In the genomic region with DNA sequence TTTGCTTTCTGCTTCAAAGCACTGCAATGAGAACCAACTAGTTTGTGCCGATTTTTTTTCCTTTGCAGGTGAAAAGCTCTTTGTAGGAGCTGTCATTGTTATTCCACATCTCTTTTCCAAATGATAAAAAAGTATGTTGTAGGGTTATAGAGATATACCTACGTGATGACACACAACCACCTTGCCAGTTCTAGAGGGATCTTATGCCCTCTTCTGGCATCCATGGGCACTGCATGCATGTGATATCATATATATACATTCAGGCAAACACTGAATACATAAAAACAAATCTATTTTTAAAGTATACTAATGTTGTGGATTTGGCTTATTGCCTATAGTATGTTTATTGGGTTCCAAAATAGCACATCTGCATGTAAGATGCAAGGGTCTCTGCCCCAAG, we compare ENCODE assay signal across 7 mouse cellular contexts.
DNase-seq lines count a peak whose midpoint lies in the region; ATAC-seq and TF ChIP-seq lines count a peak whose summit lies in the region.

No protein-coding gene starts in this region.

- peak; percentile 32 for DNase-seq in urinary bladder, postnatal 14 days (ENCODE audit: low spot score)
- DNase-seq in urinary bladder, postnatal 10 days (ENCODE audit: low spot score), result no peak
- peak; percentile 47 for DNase-seq in thymus, postnatal 25 days
- no peak for DNase-seq in frontal cortex, postnatal 25 days (ENCODE audit: low spot score in 2 of 2)

- WGBS in intestine, postnatal 0 days, result 66% methylated on average over 2 of the region's 2 CpGs
- WGBS in intestine, embryonic 15.5 days, result 73% methylated on average over 2 of the region's 2 CpGs

- no peaks in the 10 kb centered on the region for H3K27me3 ChIP-seq in intestine, postnatal 0 days (replicated peaks; ENCODE audit: control insufficient read depth, insufficient read depth, low read length)
- H3K27me3 ChIP-seq in intestine, embryonic 15.5 days (replicated peaks), result no peaks in the 10 kb centered on the region

- H3K9me3 ChIP-seq in intestine, postnatal 0 days (ENCODE audit: control insufficient read depth), result no peaks in the 10 kb centered on the region
- H3K9me3 ChIP-seq in intestine, embryonic 15.5 days, result no peaks in the 10 kb centered on the region

- no peaks in the 10 kb centered on the region for H3K4me1 ChIP-seq in intestine, postnatal 0 days (replicated peaks; ENCODE audit: control insufficient read depth, insufficient read depth, low read length)
- H3K4me1 ChIP-seq in intestine, embryonic 15.5 days (replicated peaks), result peaks cover 9% of the 10 kb centered on the region; the same call in 1 of the 2 replicates

- peak; percentile 76 for TF ChIP-seq CTCF in intestine, postnatal 0 days (IDR thresholded peaks at IDR 0.05; ENCODE audit: low read depth)

- no peak overlapping the region for H3K4me3 ChIP-seq in intestine, postnatal 0 days (ENCODE audit: low read depth, low read length)
- H3K4me3 ChIP-seq in intestine, embryonic 15.5 days (replicated peaks), result no peak overlapping the region

- H3K27ac ChIP-seq in intestine, postnatal 0 days (ENCODE audit: low read depth, low read length), result no peak overlapping the region
- no peak overlapping the region for H3K27ac ChIP-seq in intestine, embryonic 15.5 days

- no peak overlapping the region for H3K4me2 ChIP-seq in intestine, postnatal 0 days (replicated peaks; ENCODE audit: low read depth)
- H3K4me2 ChIP-seq in intestine, embryonic 15.5 days (replicated peaks), result no peak overlapping the region

- no peaks in the 10 kb centered on the region for H3K36me3 ChIP-seq in intestine, postnatal 0 days (ENCODE audit: control insufficient read depth, insufficient read depth)
- no peaks in the 10 kb centered on the region for H3K36me3 ChIP-seq in intestine, embryonic 15.5 days

- no peak for ATAC-seq in intestine, postnatal 0 days
- no peak for ATAC-seq in intestine, embryonic 15.5 days
- peak; percentile 46 to 51; a peak in 1 of 4 replicates for ATAC-seq in hematopoietic stem cell, adult 5-6 weeks (replicated peaks in 1 of 2; ENCODE audit: insufficient read depth in 1 of 2, low FRiP score in 2 of 2, low TSS enrichment in 1 of 2, low read depth in 1 of 2, poor library complexity in 2 of 2, severe bottlenecking in 2 of 2)

- H3K9ac ChIP-seq in intestine, postnatal 0 days (ENCODE audit: low read depth, low read length), result no peak overlapping the region
- H3K9ac ChIP-seq in intestine, embryonic 15.5 days, result no peak overlapping the region

Comparison
In these comparisons a context has a peak if more than half of its experiments do, and no peak if none do; other contexts are left out.
1. DNase-seq: peak in urinary bladder, postnatal 14 days (single experiment) and thymus, postnatal 25 days (single experiment); none in urinary bladder, postnatal 10 days (single experiment) and frontal cortex, postnatal 25 days (0 of 2).
2. ATAC-seq: peak in hematopoietic stem cell, adult 5-6 weeks (2 of 2); none in intestine, postnatal 0 days (single experiment) and intestine, embryonic 15.5 days (single experiment).